Mouse (Mus musculus) retina, postnatal 1 day (tissue): Measurements from ENCODE around the gene Slc25a27.
A peak's percentile ranks its signal among the peaks of the same experiment; 100 is the strongest.

Experiments
- DNase-seq: peaks from one replicate; pipeline ENCODE4 v3.0.0-alpha.2; 2012

The Slc25a27 gene

DNA sequence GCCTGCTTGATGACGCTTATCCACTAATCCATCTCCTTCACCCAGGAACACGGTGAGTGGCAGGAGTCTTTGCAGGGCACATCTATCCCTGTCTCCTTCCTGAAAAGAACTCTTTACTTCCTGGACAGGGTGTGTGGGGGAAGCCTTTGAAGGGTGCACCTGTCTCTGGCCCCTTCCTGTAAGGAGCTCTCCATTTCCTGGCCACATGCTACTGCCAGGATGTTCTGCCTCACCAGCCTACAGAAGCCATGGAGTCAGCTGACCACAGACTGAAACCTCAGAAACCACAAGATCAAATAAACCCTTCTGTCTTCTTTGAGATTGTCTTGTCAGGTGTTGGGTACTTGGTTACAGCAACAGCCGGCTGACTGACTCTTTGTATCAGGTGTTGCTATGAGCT lies 21.9 kb downstream of the Slc25a27 start:
- no peak for DNase-seq

DNA sequence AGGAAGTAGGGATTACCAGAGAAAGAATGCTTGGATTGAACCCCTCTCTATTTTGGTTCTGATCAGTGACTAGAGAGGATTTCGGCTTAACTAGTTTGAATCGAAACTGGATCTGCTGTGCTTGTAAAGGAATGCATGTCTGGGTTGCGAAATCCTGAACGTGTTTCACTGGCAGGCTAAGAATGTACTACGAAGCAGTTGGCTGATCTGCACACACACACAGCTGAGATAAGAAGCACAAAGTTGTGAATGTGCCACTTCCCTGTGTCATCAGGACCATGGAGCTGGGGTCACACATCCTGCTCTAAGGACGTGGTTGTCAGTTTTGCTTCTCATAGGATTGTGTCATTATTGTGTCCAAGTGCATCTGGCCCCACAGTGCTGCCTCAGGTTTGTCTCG lies 22.6 kb downstream of the Slc25a27 start:
- no peak for DNase-seq

- no peak for DNase-seq
Observed at GRCm38 (mm10) chr17:43643191-43643590, 23.8 kb downstream of the Slc25a27 start.

DNA sequence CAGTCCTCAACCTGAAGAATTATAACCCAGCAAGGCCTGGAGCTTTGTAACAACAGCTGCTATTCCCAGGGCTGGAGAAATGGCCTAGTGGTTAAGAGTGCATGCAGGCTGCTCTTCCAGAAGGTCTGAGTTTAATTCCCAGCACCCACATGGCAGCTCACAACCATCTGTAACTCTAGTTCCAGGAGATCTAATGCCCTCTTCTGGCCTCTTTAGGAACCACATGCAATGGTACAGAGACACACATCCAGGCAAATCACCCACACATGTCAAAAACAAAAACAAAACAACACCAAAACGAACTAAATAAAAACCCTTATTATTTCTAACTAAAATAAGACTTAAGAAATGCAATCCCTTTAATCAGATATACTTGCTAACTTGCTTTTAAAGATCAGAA lies 26.2 kb downstream of the Slc25a27 start:
- DNase-seq = no peak

GRCm38 (mm10) chr17:43637146-43637545 lies 29.9 kb downstream of the Slc25a27 start:
- no peak for DNase-seq

DNA sequence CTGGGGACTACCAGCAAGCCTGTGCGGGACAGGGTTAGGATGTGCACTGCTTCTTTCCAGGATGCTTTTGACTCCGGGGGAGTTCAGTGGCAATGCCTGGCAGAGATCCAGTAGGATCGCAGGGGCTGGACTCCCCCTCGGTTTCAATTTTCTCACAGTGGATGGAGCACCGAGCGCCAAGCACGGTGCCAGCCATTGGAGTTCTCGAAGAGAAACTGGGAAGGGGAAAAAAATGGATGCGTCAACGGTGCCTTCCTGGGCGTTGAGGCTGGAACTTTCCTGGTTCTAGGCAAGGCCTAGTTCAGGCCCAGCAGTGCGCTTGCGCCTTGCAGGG lies 36.6 kb downstream of the Slc25a27 start:
- no peak for DNase-seq

DNA sequence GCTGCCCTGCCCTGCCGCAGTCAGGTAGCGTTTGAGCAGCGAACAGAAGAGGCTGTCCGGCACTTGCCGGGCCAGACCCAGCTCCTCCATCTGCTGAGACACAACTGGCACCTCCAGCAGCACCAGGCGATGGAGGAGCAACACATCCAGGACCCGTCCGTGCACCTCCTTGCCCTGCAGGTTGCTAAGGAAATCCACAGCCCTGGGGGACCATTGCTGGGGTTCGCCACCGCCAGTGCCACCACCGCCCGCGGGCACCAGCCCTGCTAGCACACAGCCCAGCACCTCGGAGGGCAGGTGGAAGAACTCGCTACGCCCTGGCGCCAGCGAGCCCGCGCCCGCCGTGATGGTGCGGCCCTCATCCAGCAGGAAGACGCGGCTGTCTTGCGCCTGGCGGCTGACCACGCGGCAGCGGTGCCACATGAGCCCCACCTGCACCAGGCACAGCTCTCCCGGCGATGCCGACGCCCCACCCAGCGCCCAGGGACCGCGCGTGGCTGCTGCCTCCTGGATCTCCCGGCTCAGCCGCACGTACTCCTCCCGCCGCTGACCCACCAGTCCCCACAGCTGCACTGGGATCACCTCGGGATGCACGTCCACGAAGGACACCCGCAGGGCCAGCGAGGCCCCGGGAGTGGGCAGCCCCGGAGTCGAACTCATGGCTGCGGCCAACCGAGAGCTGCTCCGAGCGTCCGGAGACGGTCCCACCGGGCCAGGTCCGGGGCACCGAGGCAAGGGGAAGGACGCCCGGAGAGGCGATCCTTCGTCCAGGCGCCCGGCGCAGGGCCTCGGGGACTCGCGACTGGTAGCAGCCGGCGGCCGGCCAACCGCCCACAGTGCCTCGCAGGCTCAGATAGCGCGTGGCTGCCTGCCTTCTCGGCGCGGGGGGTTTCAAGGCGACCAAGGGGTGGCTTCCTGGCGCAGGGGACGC lies 37.3 kb downstream of the Slc25a27 start, which contains the start of gene Tdrd6:
TSS of gene Tdrd6 (minus strand) at position 804 of the 931 bp plus-strand sequence.
- peak; percentile 48 for DNase-seq

DNA sequence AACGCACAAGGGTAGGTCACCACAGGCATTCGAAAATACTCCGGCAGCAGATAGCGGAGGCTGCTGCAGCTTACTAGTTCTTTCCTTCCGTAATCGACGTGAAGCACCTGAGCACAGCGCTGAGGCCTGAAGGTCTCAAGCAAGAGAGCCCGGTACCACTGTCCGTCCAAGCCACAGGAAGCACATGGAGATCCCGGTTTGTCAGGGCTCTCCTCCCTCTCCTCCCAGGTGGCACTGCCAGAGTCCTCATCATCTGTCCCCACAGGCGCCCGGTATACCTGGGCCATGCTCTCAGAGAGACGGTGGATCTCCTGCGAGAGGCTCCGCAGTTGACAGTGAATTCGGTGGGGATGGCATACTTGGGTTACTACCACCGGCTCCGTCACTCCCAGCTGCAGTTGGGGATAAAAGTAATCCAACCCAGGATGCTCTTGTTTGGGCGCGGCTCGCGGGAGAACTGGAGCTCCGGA lies 38.0 kb downstream of the Slc25a27 start:
- peak; percentile 15 for DNase-seq

- no peak for DNase-seq
Observed at GRCm38 (mm10) chr17:43628246-43628645, 38.8 kb downstream of the Slc25a27 start.

DNA sequence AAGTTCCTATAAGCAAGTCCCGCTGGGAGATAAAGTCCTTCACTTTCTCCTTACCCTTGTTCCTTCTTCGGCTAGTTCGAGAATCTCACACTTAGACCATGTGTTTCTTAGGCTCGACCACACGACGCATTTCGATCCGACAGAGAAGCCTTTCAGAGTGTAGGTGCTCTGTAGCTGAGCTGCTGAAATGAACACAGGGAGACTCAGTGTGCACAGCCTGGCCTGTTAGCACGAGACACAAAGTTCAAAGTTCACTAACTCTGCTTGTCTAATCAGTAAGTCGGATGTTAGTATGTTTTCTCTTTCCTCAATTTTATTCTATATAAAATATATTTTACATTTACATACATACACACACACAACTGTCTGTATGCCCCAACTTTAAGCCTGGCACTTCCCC lies 44.9 kb downstream of the Slc25a27 start:
- no peak for DNase-seq

GRCm38 (mm10) chr17:43619156-43619555 lies 47.9 kb downstream of the Slc25a27 start:
- no peak for DNase-seq

DNA sequence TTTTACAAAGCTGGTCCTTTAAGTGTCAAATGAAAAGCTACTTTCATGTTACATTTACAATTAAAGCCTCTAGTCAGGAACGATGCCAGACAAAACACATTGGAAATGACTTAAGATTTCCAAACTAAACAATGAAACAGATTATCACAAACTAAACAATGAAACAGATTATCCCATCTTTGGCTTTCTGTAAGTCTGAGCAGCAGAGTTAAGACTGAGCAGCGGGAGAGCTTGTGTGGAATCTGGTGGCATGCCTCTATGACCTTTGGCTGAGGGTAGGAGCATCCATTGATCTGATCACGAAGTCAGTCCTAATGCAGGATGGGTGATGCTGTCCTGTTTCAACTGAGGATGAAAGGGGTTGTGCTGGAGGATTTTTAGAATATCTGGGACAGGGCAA lies 54.8 kb downstream of the Slc25a27 start:
- DNase-seq = no peak

- DNase-seq = peak; percentile 81
Observed at GRCm38 (mm10) chr17:43611586-43611985, 55.4 kb downstream of the Slc25a27 start.

DNA sequence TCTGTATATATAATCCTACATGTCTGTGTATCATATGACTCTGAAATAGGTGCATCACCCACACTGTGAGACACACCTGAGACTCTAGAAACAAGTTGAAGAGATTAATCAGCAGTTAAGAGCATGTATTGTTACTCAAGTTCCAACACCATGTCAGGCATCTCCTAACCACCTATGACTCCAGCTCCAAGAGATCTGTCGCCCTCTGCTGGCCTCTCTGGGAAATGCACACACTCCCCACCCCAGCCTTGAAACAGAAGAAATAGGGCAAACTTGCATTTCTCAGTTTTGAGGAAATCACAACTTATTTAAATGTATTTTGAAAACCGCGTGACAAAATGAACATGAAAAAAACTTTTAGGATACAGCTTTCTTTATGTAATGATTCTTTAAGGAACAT lies 60.3 kb downstream of the Slc25a27 start:
- peak; percentile 75 for DNase-seq

DNA sequence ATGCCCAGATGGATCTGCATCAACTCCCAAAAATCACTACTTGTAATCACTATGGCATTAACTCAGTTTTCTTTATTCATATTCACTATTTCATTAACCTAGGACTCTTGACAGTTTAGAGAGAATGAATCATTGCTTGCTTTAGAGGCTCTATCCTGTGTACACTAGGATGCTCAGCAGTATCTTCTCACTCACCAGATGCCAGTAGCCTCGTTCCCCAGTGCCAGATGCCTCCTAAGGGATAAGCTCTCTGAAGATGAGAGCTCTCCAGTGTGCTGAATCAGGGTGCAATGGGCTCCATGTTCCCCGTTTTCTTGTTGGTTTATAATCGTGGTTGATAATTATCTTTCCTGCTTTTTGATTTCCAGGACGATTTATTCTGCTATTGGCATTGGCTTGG lies 68.3 kb downstream of the Slc25a27 start:
- no peak for DNase-seq

DNA sequence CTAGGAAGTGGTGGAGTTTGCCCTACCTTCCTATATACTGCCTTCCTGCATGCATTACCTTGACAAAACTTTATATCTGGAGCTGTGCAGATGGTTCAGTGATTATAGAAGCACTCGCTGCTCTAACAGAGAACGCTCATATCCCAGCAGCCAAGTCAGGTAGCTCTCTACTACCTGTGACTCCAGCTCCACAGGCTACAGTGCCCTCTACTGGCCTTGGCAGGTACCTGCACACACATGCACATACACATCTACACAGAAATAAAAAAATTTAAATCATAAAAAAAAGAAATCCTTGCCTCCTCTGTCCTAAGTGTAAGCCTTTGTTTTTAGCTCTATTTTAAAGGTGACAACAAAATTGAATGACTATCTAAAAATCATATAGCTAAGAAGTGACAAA lies 69.3 kb downstream of the Slc25a27 start:
- no peak for DNase-seq

- DNase-seq = no peak
Observed at GRCm38 (mm10) chr17:43592296-43593291, 74.4 kb downstream of the Slc25a27 start.
